Mouse (Mus musculus) stomach, embryonic 15.5 days (tissue): Measurements from ENCODE around the gene Tnfsfm13. TPM values are rescaled to one million over a fixed set of nuclear protein-coding genes. Genes with fewer than 3 reads are reported as not detected.

ENCODE experiments used
- ATAC-seq: fragments of 200-750 bp; cut with Nextera tagmentation; 2 replicates; pipeline ENCODE4 v1.8.0; 2017; ENCODE audit warnings: low read depth, moderate number of reproducible peaks, moderate TSS enrichment; ENCODE audit not compliant: insufficient read depth, low FRiP score
- H3K27ac ChIP-seq: fragments of 300-500 bp; sonication (generic); 2 replicates; pipeline ENCODE4 v1.5.1; 2015; ENCODE audit warnings: mild to moderate bottlenecking, inconsistent platforms
- H3K27me3 ChIP-seq: fragments of 300-500 bp; sonication (generic); replicated peaks from 2 replicates; pipeline ENCODE4 v1.6.1; 2015; ENCODE audit warnings: inconsistent platforms
- H3K36me3 ChIP-seq: fragments of 300-500 bp; sonication (generic); 2 replicates; pipeline ENCODE4 v1.6.1; 2015; ENCODE audit warnings: inconsistent platforms
- H3K4me1 ChIP-seq: fragments of 300-500 bp; sonication (generic); 2 replicates; pipeline ENCODE4 v1.6.1; 2015; ENCODE audit warnings: inconsistent platforms
- H3K4me2 ChIP-seq: fragments of 300-500 bp; sonication (generic); 2 replicates; pipeline ENCODE4 v1.6.1; 2015; ENCODE audit warnings: mild to moderate bottlenecking, inconsistent platforms
- H3K4me3 ChIP-seq: fragments of 300-500 bp; sonication (generic); replicated peaks from 2 replicates; pipeline ENCODE4 v1.5.1; 2015; ENCODE audit warnings: inconsistent platforms
- H3K9ac ChIP-seq: fragments of 300-500 bp; sonication (generic); 2 replicates; pipeline ENCODE4 v1.6.1; 2015; ENCODE audit warnings: inconsistent platforms
- H3K9me3 ChIP-seq: fragments of 300-500 bp; sonication (generic); 2 replicates; pipeline ENCODE4 v1.6.1; 2016; ENCODE audit warnings: inconsistent platforms
- WGBS: fragments of 180-500 bp; shearing (Covaris S2); methylation state at CpG from one replicate; pipeline ENCODE4 v1.1.7; 2015; 5-methylcytosine and 5-hydroxymethylcytosine counted together
- polyA plus RNA-seq: library from polyadenylated mRNA; unstranded; fragments of >200 nt; fragmentation: Nextera tagmentation; extraction: Ambion mirVana; gene quantifications from 2 replicates; pipeline ENCODE4 v1.2.1, GENCODE M21; 2015

Gene Tnfsfm13
- polyA plus RNA-seq, 1 experiment from 2014 or later: 3.5 TPM

DNA sequence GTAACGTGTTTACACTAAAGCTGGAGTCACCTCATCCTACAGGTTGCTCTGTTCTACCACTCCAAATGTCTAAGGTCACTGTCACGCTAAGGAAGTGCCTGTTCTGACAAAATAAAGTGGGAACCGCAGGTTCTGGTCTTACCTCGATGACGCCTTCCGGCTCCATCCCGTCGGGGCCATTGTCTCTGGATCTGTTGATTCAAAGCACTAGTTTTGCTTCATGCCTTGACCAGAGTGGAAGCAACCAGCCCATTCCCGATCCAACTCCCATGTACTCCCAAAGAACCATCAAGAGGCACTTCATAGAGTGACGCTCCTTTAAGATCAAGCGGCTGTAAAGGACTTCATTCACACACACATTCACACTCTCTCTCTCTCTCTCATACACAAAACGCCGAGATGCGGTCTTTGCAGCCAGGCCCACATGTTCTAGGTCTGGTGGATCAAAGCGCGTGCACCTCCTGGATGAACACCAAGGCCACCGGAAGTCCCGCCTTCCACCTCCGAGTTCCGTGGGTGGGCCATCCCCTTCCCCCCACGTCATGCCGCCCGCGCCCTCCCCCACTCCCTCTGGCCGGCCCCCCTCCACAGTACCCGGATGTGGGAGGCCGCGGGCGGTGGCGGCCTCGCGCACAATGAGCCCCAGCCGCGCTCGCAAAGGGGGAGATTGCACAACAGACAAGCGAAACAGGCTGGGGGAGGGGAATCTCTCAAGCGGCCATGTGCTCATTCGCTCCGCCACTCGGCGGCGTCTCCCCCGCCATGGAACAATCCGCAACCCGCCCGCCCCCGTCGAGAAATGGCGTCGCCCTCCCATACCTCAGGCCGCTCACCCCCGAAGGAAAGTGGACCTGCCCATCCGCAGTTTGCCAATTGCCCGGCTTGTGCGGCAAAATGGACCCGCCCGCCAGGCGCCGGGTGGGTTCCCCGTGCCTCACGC, 24.8 kb downstream of the Tnfsfm13 start:
- Histone ChIP-seq H3K9me3 (no peaks in the 10 kb centered on the region), H3K4me1 (peaks cover 10% of the 10 kb centered on the region), H3K9ac (peak overlapping the region; percentile 98), H3K4me2 (peak overlapping the region; percentile 84), H3K4me3 (peak overlapping the region; percentile 99), H3K36me3 (peaks cover 53% of the 10 kb centered on the region), H3K27ac (peak overlapping the region; percentile 98), H3K27me3 (no peaks in the 10 kb centered on the region)
- under 1% methylated on average over 51 of the region's 61 CpGs for whole genome bisulfite sequencing
- ATAC-seq: peak; percentile 61

DNA sequence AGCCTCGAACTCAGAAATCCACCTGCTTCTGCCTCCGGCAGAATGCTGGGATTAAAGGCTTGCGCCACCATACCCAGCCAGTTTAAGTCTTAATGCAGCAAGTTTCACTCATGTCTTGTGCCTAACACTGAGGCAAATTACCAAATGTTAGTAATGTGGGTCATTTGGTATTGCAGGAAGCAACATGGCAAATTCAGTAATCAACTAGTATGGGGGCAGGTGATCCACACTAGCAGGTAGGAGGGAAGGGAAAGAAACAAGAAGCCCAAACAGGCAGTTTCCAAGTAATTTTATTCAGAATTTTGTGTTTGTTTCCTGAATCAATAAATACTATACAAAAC, 29.3 kb downstream of the Tnfsfm13 start:
- 72% methylated on average over 3 of the region's 3 CpGs for WGBS
- no peak overlapping the region for H3K9ac ChIP-seq
- no peaks in the 10 kb centered on the region for H3K27me3 ChIP-seq
- peaks cover 50% of the 10 kb centered on the region for H3K36me3 ChIP-seq
- H3K9me3 ChIP-seq: no peaks in the 10 kb centered on the region
- no peak overlapping the region for H3K4me3 ChIP-seq
- peak overlapping the region; percentile 17; the same call in 1 of the 2 replicates for H3K27ac ChIP-seq
- ATAC-seq: no peak
- no peak overlapping the region for H3K4me2 ChIP-seq
- H3K4me1 ChIP-seq: peaks cover 20% of the 10 kb centered on the region

DNA sequence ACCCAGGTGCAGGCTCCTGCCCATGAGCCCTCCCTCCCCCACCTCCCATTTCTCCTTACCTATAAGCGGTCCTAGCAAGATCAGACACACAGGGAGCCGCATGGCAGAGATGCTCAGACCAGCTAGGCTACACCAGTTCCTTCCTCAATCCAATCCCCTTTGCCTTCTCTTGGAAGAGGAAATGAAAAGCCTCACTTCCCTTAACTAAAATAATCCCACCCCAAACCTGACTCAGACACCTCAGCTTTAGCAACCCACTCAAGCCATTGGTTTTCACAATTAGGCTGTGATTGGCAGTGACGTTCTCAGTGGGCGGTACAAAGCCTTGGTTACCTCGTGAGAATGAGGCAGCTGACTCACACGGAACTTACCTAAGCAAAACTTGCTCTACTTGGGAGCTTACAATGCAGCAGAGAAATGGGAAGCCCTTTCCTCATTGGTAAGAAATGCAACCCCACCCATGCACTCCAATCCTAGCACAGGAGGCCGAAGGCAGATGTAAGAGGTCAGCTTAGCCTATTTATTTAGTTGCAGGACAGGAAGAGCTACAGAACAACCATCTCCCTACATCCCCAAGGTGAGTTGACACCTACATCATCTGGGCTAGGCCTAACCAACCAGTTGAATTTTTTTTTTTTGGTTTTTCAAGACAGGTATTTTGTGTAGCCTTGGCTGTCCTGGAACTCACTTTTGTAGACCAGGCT, 29.8 kb downstream of the Tnfsfm13 start, which contains the start of gene Cd68:
Cd68 (minus strand) TSS at position 193 of the 704 bp plus-strand sequence.
- Histone ChIP-seq H3K4me1 (peaks cover 25% of the 10 kb centered on the region), H3K9ac (no peak within 1 kb of the TSS), H3K27ac (peak within 1 kb of the TSS; percentile 59; the same call in 1 of the 2 replicates), H3K9me3 (no peaks in the 10 kb centered on the region), H3K27me3 (no peaks in the 10 kb centered on the region), H3K4me2 (peak within 1 kb of the TSS; percentile 8; the same call in 1 of the 2 replicates), H3K4me3 (no peak within 1 kb of the TSS), H3K36me3 (peaks cover 50% of the 10 kb centered on the region)
- no peak for ATAC-seq
- 22% methylated on average over 7 of the region's 7 CpGs for WGBS

DNA sequence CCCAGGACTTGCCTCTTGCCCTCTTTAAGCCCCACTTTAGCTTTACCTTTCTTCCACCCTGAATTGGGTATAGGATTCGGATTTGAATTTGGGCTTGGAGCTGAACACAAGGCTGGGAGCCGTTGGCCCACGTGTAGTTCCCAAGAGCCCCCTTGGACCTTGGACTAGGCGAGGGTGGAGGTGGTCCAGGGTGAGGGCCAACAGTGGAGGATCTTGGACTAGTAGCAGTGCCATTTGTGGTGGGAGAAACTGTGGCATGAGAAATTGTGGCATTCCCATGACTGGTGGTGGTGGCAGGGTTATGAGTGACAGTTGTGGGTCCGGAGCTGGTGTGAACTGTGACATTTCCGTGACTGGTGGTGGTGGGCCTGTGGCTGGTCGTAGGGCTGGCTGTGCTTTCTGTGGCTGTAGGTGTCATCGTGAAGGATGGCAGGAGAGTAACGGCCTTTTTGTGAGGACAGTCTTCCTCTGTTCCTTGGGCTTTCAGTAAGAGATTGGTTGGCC, 30.4 kb downstream of the Tnfsfm13 start:
- H3K9ac ChIP-seq: no peak overlapping the region
- H3K4me3 ChIP-seq: no peak overlapping the region
- H3K36me3 ChIP-seq: peaks cover 50% of the 10 kb centered on the region
- no peak for ATAC-seq
- peak overlapping the region; percentile 8; the same call in 1 of the 2 replicates for H3K4me2 ChIP-seq
- peaks cover 26% of the 10 kb centered on the region for H3K4me1 ChIP-seq
- H3K27me3 ChIP-seq: no peaks in the 10 kb centered on the region
- H3K27ac ChIP-seq: peak overlapping the region; percentile 59; the same call in 1 of the 2 replicates
- WGBS: 68% methylated on average over 9 of the region's 9 CpGs
- H3K9me3 ChIP-seq: no peaks in the 10 kb centered on the region

DNA sequence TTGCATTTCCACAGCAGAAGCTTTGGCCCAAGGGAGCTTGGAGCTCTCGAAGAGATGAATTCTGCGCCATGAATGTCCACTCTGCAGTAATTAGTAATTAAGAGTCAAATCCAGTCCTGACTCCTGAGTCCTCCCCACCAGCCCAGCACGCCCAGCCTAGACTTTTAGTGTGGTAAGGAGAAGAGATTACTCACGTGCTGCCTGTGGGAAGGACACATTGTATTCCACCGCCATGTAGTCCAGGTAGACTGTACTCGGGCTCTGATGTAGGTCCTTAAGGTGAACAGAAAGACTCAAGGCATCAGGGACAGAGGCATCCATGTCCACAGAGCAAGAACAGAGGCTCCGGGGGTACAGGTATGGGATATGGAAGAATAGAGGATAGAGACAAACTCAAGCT, 31.1 kb downstream of the Tnfsfm13 start:
- no peak overlapping the region; the same call in 1 of the 2 replicates for H3K27ac ChIP-seq
- 89% methylated on average over 7 of the region's 7 CpGs for WGBS
- H3K36me3 ChIP-seq: peaks cover 50% of the 10 kb centered on the region
- no peaks in the 10 kb centered on the region for H3K27me3 ChIP-seq
- H3K9me3 ChIP-seq: no peaks in the 10 kb centered on the region
- no peak overlapping the region for H3K9ac ChIP-seq
- no peak for ATAC-seq
- no peak overlapping the region for H3K4me3 ChIP-seq
- no peak overlapping the region for H3K4me2 ChIP-seq
- peaks cover 22% of the 10 kb centered on the region for H3K4me1 ChIP-seq

DNA sequence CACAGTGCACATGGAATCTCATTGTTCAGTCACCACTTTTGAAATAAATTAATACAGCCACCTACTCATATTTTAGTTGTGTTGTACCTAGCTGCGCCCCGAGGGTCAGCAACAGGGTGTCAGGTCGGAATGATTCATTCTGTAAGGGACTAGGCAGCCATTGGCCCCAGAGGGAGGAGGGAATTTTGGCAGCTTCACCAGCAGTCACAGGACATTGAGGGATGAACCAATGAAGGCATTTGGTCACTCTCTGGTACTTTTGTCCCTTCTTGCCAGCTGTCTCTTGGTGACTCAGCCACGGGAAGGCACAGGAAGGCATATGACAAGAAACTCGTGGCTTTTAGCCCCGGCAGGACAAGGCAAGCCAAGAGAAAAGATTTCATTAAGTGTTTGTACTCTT, 32.1 kb downstream of the Tnfsfm13 start:
- peak overlapping the region; percentile 98; the same call in 1 of the 2 replicates for H3K27ac ChIP-seq
- no peak for ATAC-seq
- whole genome bisulfite sequencing: 75% methylated on average over 6 of the region's 6 CpGs
- H3K36me3 ChIP-seq: peaks cover 46% of the 10 kb centered on the region
- no peaks in the 10 kb centered on the region for H3K9me3 ChIP-seq
- peaks cover 15% of the 10 kb centered on the region for H3K4me1 ChIP-seq
- no peaks in the 10 kb centered on the region for H3K27me3 ChIP-seq
- no peak overlapping the region for H3K9ac ChIP-seq
- H3K4me3 ChIP-seq: no peak overlapping the region
- H3K4me2 ChIP-seq: no peak overlapping the region

DNA sequence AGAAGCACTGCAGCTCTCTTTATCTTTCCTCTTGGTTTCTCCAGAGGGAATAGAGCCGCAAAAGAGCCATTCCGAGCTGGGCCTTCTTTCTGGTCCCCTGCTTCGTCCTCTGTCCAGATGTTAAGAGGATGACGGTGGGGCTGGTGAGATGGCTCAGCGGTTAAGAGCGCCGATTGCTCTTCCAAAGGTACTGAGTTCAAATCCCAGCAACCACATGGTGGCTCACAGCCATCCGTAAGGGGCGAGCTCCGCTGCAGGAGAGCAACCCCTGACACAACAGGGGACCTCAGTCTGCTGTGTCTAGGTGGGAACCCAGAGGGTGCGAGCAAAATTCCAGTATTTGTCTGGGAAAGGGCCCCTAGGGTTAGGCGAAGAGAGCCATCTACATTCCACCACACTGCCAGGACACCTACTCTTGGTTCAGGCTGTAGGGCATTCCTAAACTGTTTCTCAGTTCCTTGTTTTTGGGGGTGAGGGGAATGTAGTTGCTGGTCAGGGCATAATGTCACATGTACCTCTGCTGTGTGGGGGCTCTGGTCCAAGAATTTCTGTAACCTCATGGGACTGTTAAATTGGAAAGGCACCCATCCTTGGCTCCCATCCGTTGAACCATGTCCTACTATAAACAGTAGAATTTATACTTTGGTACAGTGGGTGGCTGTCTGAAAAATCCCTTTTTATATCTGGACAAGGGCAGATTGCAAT, 32.8 kb downstream of the Tnfsfm13 start:
- H3K27me3 ChIP-seq: no peaks in the 10 kb centered on the region

DNA sequence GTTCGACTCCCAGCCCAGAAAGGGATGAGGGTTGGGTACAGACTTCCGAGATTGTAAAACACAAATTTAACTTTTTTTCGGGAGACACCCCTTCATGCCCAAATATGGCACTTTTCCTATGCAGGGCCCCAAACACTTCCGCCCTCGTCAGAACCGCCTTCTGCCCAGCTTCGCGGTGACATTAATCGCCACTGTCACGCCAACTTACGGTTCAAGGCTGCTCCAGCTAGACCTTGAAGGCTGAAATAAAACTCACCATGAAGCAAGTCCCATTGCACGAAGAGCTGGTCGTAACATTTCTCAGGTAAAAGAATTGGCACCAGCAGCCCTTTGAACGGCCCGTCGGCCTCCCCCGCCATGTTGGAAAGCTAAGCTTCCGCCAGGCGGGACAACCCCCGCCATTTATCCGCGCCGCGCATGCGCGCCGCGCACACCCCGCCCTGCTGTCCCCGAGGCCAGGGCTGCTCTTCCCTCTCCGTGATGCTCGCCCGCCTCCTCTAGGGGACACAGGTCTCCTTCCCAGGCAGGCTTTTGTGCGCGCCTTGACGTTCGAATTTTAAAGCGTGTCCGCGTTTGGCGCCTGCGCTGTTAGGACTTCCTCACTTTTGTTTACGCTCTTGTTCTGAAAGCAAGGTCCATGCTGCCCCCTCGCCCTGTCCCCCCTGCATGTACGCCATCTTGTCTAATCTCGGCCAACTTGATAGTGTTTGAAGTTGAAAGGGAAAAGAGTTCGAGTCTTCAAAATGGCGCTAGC, 33.5 kb downstream of the Tnfsfm13 start, which contains the start of gene Mpdu1:
Mpdu1 (minus strand) TSS at position 430 of the 754 bp plus-strand sequence.
- WGBS: under 1% methylated on average over 48 of the region's 48 CpGs
- Histone ChIP-seq H3K9ac (peak within 1 kb of the TSS; percentile 50), H3K4me2 (peak within 1 kb of the TSS; percentile 55), H3K4me3 (peak within 1 kb of the TSS; percentile 61), H3K4me1 (peaks cover 15% of the 10 kb centered on the region), H3K27me3 (no peaks in the 10 kb centered on the region), H3K36me3 (peaks cover 39% of the 10 kb centered on the region), H3K27ac (peak within 1 kb of the TSS; percentile 98), H3K9me3 (no peaks in the 10 kb centered on the region)
- peak; percentile 96 for ATAC-seq

More for the DNA sequence above, 32.8 kb downstream of the Tnfsfm13 start:
- Histone ChIP-seq H3K4me3 (peak overlapping the region; percentile 61), H3K36me3 (peaks cover 46% of the 10 kb centered on the region), H3K9me3 (no peaks in the 10 kb centered on the region), H3K9ac (peak overlapping the region; percentile 18; the same call in 1 of the 2 replicates), H3K27ac (peak overlapping the region; percentile 98), H3K4me1 (peaks cover 15% of the 10 kb centered on the region), H3K4me2 (peak overlapping the region; percentile 55)
- WGBS: 59% methylated on average over 13 of the region's 13 CpGs
- ATAC-seq: no peak

DNA sequence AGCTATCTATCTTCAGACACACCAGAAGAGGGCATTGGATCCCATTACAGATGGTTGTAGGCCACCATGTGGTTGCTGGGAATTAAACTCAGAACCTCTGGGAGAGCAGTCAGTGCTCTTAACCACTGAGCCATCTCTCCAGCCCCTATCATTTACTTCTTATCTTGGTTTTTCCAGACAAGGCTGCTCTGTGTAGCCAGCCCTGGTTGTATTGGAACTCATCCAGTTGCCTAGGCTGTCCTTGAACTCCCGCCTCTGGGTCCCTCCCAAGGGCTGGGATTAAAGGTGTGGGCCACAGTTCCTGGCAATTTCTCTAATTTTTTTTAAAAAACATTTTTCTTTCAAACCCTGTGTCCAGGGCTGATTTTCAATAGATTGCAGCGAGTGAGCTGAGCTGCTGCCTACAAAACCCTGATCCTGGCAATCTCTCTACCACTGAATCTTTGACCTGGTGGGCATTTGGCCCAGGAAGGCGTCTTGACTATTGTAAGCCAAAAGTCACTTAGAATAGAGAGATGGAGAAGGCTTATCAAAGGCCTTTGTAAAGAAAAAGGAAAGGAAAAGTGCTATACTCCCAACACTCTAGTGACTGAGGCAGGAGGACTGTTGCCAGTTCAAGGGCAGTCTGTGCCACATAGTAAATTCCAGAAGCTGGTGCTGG, 34.5 kb downstream of the Tnfsfm13 start:
- Histone ChIP-seq H3K9me3 (no peaks in the 10 kb centered on the region), H3K27ac (peak overlapping the region; percentile 98), H3K4me3 (peak overlapping the region; percentile 61), H3K4me2 (peak overlapping the region; percentile 55), H3K4me1 (peaks cover 18% of the 10 kb centered on the region), H3K9ac (peak overlapping the region; percentile 50), H3K36me3 (peaks cover 43% of the 10 kb centered on the region), H3K27me3 (no peaks in the 10 kb centered on the region)
- ATAC-seq: no peak
- WGBS: 70% methylated on average over 3 of the region's 3 CpGs

DNA sequence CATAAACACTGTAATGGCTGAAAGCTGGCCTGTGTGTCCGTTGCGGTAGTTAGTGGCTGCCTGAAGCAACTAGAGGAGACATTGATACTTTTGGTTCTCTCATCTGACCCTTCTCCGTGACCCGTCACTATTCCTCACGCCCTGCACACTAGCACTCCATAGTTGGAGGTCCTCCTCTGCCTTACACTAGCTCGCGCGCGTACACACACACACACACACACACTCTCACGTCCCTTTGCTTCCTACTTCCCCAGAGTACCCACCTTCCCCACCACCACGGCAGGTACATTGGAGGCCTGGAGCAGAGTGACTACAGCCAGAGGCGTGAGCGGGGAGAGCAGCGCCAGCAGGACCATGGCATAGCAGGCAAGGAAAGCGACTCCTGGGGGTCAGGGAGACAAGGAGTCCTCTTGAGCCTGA, 38.4 kb downstream of the Tnfsfm13 start:
- H3K4me2 ChIP-seq: no peak overlapping the region
- H3K36me3 ChIP-seq: peaks cover 28% of the 10 kb centered on the region
- no peak overlapping the region for H3K9ac ChIP-seq
- H3K27ac ChIP-seq: peak overlapping the region; percentile 0; the same call in 1 of the 2 replicates
- H3K9me3 ChIP-seq: no peaks in the 10 kb centered on the region
- H3K27me3 ChIP-seq: no peaks in the 10 kb centered on the region
- H3K4me1 ChIP-seq: peaks cover 27% of the 10 kb centered on the region
- 79% methylated on average over 15 of the region's 15 CpGs for WGBS
- ATAC-seq: no peak
- H3K4me3 ChIP-seq: no peak overlapping the region
